Mouse (Mus musculus): ENCODE results near the gene H2al1i.
"Not testable (repeated sequence)": the region's sequence is repeated elsewhere in the genome, so short reads cannot be mapped to it uniquely, and the experiment has no call there.

Gene H2al1i

DNA sequence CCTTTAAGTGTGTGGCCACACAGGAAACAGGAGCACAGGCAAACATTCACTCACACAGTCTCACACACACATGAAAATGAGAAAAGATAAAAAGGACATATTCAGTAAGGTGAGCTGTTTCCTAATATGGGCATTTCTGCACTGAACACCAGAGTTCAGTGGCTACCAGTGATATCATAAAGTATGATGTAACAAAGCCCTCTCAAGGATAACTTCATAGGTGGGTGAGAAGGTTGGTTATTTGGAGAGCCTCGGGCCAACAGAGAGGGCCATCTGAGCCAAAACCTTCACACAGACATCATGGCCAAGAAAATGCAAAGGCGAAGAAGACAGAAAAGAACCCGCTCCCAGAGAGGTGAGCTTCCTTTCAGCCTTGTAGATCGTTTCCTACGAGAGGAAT is at the start of gene H2al1i:
Gene H2al1i, plus strand, starts transcription at position 301 of the 400 bp plus-strand sequence.
- DNase-seq (ENCODE audit: low read depth, low spot score): not testable (repeated sequence)

DNA sequence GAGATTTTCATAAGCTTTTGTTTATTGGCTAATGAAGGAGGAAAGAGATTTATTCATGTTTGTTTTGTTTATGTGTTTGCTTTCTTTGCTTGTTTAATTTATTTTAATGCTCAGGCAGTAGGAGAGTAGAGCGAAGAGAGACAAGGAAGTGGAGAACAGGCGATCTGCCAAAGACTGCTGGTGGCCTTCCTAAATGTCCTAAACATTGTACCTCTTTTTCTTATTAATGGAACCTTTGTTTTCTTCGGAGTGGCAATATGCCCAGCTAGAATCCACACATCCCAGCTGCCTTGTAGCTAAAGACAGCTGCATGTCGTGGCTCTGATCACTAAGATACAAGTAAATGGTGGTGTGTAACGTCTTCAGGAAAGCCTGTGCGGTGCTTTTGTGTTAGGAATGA is 47.4 kb upstream of the H2al1i start:
- no peak for DNase-seq (ENCODE audit: low read depth, low spot score)

DNA sequence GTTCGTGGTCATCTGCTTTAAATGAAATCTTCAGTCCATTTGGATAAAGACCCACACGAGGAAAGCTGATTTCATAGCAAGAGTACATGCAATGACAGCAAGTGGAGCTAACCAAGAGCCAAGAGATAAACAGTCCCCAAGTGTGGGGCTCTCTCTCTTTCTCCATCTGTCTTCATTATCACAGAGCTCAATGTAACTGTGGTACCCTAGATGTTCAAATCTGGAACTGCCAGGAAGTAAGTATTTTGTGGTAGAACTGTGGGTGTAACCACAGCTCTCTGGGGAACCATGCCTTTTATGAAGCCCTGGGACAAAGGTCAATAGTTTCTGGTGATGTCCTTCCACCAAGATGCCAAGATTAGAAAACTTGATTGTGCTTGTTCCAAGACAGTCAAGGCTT is 43.7 kb upstream of the H2al1i start:
- DNase-seq (ENCODE audit: low read depth, low spot score): no peak

DNA sequence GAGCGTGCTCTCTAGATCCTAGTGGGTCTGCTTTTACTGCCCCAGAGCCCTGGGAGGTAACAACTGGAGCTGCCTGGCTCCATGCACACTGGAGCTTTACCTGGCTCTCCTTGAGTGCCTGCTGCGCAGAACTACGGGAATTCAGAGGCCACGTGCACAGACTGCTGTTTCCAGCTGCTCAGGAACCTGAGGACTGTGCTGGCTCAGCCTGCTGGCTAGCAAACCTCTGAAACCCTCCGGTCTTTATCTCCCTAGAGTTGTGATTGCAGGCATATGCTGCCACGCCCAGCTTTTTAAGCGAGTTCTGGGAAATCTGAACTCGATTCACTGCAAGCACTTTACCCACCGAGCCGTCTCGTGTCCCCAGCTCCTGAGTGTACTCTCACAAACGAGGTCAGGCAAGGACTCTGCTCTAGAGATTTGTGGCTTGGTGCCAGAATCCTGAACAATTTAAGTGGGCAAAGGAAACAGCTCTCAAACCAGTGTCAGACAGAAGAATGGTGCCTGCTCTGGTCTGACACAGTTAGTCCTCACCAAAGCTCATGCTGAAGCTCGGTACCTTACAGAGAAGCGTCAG is 36.1 kb upstream of the H2al1i start:
- no peak for DNase-seq (ENCODE audit: low read depth, low spot score)

DNA sequence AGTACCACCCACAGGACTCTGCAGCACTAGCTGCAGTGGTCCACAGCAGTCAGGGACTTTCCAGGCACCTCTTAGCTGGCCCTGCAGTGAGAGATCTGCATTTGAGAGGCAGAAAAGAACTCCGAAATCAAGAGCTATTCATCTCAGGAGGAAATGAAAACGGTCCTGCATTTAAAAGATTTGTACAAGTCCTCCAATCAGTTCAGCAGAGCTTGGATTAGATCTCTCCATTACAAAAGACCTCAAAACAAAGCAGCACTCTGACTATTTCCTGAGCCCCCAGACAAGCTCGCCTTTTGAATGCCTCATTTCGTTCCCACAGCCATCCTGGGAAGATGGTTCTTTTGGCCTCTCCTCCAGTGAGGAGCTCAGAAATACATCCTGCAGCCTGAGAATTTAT is 35.2 kb upstream of the H2al1i start:
- DNase-seq (ENCODE audit: low read depth, low spot score): no peak

DNA sequence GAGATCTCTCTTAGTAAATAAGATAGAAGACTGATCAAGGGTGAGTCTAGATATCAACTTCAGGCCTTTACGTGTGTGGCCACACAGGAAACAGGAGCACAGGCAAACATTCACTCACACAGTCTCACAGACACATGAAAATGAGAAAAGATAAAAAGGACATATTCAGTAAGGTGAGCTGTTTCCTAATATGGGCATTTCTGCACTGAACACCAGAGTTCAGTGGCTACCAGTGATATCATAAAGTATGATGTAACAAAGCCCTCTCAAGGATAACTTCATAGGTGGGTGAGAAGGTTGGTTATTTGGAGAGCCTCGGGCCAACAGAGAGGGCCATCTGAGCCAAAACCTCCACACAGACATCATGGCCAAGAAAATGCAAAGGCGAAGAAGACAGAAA is 25.5 kb upstream of the H2al1i start, which contains the start of gene H2al1a:
Gene H2al1a, plus strand, starts transcription at position 301 of the 400 bp plus-strand sequence.
- DNase-seq (ENCODE audit: low read depth, low spot score): not testable (repeated sequence)

DNA sequence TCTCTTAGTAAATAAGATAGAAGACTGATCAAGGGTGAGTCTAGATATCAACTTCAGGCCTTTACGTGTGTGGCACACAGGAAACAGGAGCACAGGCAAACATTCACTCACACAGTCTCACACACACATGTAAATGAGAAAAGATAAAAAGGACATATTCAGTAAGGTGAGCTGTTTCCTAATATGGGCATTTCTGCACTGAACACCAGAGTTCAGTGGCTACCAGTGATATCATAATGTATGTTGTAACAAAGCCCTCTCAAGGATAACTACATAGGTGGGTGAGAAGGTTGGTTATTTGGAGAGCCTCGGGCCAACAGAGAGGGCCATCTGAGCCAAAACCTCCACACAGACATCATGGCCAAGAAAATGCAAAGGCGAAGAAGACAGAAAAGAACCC is 22.3 kb upstream of the H2al1i start, which contains the start of gene H2al1b:
Gene H2al1b, plus strand, starts transcription at position 301 of the 400 bp plus-strand sequence.
- DNase-seq (ENCODE audit: low read depth, low spot score): not testable (repeated sequence)

DNA sequence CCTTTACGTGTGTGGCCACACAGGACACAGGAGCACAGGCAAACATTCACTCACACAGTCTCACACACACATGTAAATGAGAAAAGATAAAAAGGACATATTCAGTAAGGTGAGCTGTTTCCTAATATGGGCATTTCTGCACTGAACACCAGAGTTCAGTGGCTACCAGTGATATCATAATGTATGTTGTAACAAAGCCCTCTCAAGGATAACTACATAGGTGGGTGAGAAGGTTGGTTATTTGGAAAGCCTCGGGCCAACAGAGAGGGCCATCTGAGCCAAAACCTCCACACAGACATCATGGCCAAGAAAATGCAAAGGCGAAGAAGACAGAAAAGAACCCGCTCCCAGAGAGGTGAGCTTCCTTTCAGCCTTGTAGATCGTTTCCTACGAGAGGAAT is 19.1 kb upstream of the H2al1i start, which contains the start of gene H2al1c:
Gene H2al1c, plus strand, starts transcription at position 301 of the 400 bp plus-strand sequence.
- DNase-seq (ENCODE audit: low read depth, low spot score): not testable (repeated sequence)

DNA sequence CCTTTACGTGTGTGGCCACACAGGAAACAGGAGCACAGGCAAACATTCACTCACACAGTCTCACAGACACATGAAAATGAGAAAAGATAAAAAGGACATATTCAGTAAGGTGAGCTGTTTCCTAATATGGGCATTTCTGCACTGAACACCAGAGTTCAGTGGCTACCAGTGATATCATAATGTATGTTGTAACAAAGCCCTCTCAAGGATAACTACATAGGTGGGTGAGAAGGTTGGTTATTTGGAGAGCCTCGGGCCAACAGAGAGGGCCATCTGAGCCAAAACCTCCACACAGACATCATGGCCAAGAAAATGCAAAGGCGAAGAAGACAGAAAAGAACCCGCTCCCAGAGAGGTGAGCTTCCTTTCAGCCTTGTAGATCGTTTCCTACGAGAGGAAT is 15.9 kb upstream of the H2al1i start, which contains the start of gene H2al1d:
Gene H2al1d, plus strand, starts transcription at position 301 of the 400 bp plus-strand sequence.
- DNase-seq (ENCODE audit: low read depth, low spot score): not testable (repeated sequence)

DNA sequence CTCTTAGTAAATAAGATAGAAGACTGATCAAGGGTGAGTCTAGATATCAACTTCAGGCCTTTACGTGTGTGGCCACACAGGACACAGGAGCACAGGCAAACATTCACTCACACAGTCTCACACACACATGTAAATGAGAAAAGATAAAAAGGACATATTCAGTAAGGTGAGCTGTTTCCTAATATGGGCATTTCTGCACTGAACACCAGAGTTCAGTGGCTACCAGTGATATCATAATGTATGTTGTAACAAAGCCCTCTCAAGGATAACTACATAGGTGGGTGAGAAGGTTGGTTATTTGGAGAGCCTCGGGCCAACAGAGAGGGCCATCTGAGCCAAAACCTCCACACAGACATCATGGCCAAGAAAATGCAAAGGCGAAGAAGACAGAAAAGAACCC is 12.8 kb upstream of the H2al1i start, which contains the start of gene H2al1e:
Gene H2al1e, plus strand, starts transcription at position 301 of the 400 bp plus-strand sequence.
- not testable (repeated sequence) for DNase-seq (ENCODE audit: low read depth, low spot score)

DNA sequence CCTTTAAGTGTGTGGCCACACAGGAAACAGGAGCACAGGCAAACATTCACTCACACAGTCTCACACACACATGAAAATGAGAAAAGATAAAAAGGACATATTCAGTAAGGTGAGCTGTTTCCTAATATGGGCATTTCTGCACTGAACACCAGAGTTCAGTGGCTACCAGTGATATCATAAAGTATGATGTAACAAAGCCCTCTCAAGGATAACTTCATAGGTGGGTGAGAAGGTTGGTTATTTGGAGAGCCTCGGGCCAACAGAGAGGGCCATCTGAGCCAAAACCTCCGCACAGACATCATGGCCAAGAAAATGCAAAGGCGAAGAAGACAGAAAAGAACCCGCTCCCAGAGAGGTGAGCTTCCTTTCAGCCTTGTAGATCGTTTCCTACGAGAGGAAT is 9.6 kb upstream of the H2al1i start, which contains the start of gene H2al1f:
Gene H2al1f, plus strand, starts transcription at position 301 of the 400 bp plus-strand sequence.
- DNase-seq (ENCODE audit: low read depth, low spot score): not testable (repeated sequence)

DNA sequence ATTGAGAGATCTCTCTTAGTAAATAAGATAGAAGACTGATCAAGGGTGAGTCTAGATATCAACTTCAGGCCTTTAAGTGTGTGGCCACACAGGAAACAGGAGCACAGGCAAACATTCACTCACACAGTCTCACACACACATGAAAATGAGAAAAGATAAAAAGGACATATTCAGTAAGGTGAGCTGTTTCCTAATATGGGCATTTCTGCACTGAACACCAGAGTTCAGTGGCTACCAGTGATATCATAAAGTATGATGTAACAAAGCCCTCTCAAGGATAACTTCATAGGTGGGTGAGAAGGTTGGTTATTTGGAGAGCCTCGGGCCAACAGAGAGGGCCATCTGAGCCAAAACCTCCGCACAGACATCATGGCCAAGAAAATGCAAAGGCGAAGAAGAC is 6.5 kb upstream of the H2al1i start, which contains the start of gene H2al1g:
Gene H2al1g, plus strand, starts transcription at position 301 of the 400 bp plus-strand sequence.
- DNase-seq (ENCODE audit: low read depth, low spot score): not testable (repeated sequence)

DNA sequence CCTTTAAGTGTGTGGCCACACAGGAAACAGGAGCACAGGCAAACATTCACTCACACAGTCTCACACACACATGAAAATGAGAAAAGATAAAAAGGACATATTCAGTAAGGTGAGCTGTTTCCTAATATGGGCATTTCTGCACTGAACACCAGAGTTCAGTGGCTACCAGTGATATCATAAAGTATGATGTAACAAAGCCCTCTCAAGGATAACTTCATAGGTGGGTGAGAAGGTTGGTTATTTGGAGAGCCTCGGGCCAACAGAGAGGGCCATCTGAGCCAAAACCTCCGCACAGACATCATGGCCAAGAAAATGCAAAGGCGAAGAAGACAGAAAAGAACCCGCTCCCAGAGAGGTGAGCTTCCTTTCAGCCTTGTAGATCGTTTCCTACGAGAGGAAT is 3.3 kb upstream of the H2al1i start, which contains the start of gene H2al1h:
Gene H2al1h, plus strand, starts transcription at position 301 of the 400 bp plus-strand sequence.
- not testable (repeated sequence) for DNase-seq (ENCODE audit: low read depth, low spot score)

DNA sequence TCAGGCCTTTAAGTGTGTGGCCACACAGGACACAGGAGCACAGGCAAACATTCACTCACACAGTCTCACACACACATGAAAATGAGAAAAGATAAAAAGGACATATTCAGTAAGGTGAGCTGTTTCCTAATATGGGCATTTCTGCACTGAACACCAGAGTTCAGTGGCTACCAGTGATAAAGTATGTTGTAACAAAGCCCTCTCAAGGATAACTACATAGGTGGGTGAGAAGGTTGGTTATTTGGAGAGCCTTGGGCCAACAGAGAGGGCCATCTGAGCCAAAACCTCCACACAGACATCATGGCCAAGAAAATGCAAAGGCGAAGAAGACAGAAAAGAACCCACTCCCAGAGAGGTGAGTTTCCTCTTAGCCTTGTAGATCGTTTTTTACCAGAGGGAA is 3.1 kb downstream of the H2al1i start, which contains the start of gene H2al1j:
Gene H2al1j, plus strand, starts transcription at position 301 of the 400 bp plus-strand sequence.
- DNase-seq (ENCODE audit: low read depth, low spot score): not testable (repeated sequence)

DNA sequence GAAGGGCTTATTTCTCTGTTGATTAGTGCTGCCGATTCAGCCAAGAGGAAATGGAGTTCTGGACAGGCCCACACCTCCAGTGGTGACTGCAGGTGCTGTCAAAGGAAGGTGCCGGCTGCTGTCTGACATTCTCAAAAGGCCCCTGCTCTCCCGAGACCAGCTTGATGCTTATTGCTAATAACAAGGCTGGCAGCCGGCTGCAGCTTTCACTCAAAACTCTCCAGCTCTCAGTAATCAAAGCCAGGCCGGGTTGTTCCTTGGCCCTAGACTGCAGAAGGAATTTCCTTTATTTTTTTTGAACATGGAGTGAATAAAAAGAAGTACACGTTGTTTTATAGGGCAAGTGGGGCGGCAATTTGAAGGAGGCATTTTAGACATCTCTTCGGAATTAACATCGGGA is 21.3 kb downstream of the H2al1i start:
- DNase-seq (ENCODE audit: low read depth, low spot score): no peak

DNA sequence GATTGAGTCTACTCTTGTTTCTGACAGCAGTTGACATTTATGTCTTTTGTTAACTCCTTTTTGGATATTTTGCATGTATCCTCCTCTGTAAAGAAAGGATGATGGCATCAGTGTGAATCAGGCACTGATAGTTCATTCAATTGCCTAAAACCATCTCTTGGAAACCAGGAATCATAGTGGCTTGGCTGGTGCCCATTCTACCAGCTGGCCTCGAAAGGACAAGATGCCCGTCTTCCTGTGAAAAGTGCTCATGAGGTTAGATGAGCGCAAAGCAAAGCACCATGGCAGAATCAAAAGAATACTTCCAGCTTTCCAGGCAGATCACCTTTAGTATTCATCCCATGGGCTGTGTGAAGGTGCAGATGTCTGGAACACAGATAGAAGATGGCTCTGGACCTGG is 22.3 kb downstream of the H2al1i start:
- DNase-seq (ENCODE audit: low read depth, low spot score): no peak

DNA sequence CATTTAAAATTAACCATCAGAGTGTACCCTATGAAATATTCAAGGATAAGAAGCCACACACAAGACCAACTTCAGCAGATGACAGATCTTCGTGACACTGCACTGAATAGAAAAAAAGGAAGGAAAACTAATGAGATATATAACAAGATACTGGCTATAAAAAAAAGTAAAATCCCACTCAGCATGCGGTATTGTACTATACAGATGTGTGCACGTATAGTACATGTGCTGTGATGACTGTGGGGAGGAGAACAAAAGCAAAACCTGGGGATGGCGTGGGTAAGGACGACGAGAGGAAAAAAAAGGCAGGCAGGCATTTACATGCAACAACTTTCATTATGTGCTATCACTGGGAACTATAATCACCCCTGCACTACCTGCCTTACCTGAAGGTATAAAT is 36.4 kb downstream of the H2al1i start:
- DNase-seq (ENCODE audit: low read depth, low spot score): no peak

DNA sequence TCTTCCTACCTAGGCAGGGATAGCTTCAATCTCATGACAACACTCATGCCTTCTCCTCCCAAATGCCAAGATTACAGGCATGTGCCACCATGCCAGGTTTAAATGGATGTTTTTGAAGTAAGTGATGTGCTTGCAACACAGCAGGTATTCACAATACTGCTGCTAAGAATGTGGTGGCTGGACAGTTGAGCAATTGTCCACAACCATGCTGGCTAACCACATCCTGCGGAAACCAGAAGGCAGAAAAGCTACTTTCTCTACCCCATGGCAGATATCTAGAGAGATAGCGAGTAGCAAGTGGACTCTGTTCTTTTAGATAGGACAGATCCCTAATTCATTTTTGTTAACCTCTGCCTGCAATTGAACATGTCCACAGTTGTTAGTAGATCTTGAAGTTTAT is 36.8 kb downstream of the H2al1i start:
- no peak for DNase-seq (ENCODE audit: low read depth, low spot score)

DNA sequence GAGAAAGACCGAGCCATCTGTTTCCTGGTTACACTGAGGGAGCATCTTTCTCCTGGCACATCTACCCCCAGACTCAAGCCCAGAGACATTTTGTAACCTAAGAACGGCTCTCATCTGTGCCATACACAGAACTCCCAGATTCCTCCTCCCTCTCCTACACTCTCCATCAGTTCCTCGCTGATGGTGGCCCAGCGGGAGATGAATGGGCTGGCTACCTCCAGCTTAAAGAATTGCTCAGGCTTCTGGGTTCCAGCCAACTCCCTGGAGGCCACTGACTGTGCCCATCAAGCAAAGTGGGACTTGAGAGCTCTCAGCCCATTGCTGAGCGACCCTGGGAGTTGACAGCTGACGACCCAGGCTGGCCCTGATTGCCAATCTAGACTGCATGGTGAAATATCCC is 39.4 kb downstream of the H2al1i start:
- no peak for DNase-seq (ENCODE audit: low read depth, low spot score)

DNA sequence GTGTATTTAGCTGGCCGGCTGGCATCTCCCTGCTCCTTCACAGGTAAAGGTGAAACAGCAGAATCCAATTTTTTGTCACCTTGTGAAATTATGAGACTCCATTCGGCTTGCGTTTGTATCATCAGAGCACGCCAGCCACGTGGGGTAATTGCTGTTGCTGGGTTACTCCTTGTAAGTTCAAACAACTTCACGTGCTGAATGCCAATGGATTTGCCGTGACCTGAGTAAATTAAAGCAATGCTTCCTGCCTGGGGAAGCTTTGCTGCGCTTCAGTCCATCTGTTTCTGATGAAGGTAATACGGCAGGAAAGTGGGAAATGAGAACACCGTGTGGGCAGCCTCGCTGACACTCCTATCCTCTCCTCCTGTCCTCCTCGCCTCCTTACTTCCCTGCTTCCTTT is 40.7 kb downstream of the H2al1i start:
- DNase-seq (ENCODE audit: low read depth, low spot score): no peak
